Mouse (Mus musculus): ENCODE measurements around the gene Gm7347. TPM values are rescaled to one million over a fixed set of nuclear protein-coding genes. Genes with fewer than 3 reads are reported as not detected.

Gene Gm7347
- polyA plus RNA-seq (2017; shearing (Covaris generic)), result not detected

GRCm38 (mm10) chr5:26058481-26058880 is at the start of gene Gm7347:
Gm7347 (minus strand) TSS chr5:26058581.

GRCm38 (mm10) chr5:26105262-26105661 is 46.9 kb upstream of the Gm7347 start, which contains the start of gene 5031410I06Rik:
5031410I06Rik (minus strand) TSS chr5:26105362.

GRCm38 (mm10) chr5:26089191-26089590 is 30.8 kb upstream of the Gm7347 start, which contains the start of gene Gm10471:
Gm10471 (minus strand) TSS chr5:26089291.

GRCm38 (mm10) chr5:26039458-26039857 is 18.9 kb downstream of the Gm7347 start, which contains the start of gene Speer4a:
Speer4a (minus strand) TSS chr5:26039558.

GRCm38 (mm10) chr5:26022816-26023215 is 35.6 kb downstream of the Gm7347 start, which contains the start of gene Gm5862:
Gm5862 (minus strand) TSS chr5:26022916.

GRCm38 (mm10) chr5:26004698-26005097 is 53.7 kb downstream of the Gm7347 start, which contains the start of gene Gm1979:
Gm1979 (minus strand) TSS chr5:26004798.

Other genes starting within 250 kb of the Gm7347 start
- gene Gm21663, start 116.2 kb downstream of the Gm7347 start, polyA plus RNA-seq (2017; shearing (Covaris generic)), result not detected
- gene Gm21671, start 104.2 kb downstream of the Gm7347 start, polyA plus RNA-seq (2017; shearing (Covaris generic)), result not detected
- not detected for gene Gm21680, start 85.9 kb downstream of the Gm7347 start, polyA plus RNA-seq (2017; shearing (Covaris generic))
- gene Gm21698, start 69.9 kb downstream of the Gm7347 start, polyA plus RNA-seq (2017; shearing (Covaris generic)), result not detected
- gene Gm1979, start 53.8 kb downstream of the Gm7347 start, polyA plus RNA-seq (2017; shearing (Covaris generic)), result not detected
- gene Gm5862, start 35.7 kb downstream of the Gm7347 start, polyA plus RNA-seq (2017; shearing (Covaris generic)), result not detected
- not detected for gene Speer4a, start 19.0 kb downstream of the Gm7347 start, polyA plus RNA-seq (2017; shearing (Covaris generic))
- gene Gm10471, start 30.7 kb upstream of the Gm7347 start, polyA plus RNA-seq (2017; shearing (Covaris generic)), result not detected
- gene 5031410I06Rik, start 46.8 kb upstream of the Gm7347 start, polyA plus RNA-seq (2017; shearing (Covaris generic)), result not detected
- not detected for gene Gm10220, start 62.8 kb upstream of the Gm7347 start, polyA plus RNA-seq (2017; shearing (Covaris generic))
- gene Gm7361, start 199.1 kb upstream of the Gm7347 start, polyA plus RNA-seq (2017; shearing (Covaris generic)), result not detected